Mouse (Mus musculus) urinary bladder, adult 18-20 months (tissue): ENCODE data around the gene Slc6a6.
A peak's percentile ranks its signal among the peaks of the same experiment; 100 is the strongest.

Source experiments
- DNase-seq, 2 experiments: peaks; one replicate each; pipeline ENCODE4 v3.0.0; 2022; ENCODE audit warnings: low spot score in 2 of 2, mixed read lengths in 2 of 2

Gene Slc6a6

DNA sequence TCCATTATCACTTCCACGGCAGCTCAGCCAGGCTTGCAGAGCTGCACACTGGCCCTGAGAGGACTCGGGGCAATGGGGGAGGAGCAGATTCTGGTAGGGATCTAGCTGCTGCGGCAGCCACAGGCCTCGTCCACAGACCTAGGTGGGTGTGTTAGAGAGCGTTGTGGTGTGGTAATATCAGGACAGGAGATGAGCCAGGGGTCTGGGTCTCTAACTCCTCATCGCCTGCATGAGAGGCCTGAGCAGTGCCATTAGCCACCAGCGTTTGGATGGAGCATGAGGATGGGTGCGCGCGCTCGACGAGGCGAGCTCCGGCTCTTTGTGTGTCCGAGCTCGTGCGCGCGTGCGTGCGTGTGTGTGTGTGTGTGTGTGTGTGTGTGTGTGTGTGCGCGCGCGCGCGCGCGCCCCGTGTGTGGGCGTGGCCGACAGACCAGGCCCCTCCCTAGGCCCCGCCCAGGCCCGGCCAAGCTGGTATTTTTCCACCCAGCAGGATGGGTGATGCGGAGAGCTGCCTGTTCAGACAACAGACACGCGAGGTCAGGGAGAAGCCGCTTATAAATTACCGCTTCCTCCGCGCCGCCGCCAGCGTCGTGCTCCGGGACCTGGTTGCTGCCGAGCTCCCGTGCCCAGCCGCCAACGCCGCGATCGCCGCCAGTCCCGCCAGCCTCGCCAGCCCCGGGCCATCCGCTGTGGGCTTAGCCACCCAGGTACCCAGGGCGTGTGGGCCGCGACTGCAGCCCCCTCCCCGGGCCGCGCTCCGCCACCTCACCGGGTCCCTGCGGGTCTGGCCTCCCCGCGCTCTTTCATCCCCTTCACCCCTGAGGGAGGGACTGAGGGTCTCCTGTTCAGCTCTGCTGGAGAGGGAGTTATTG is at the start of gene Slc6a6:
Slc6a6 (plus strand) TSS at position 452 of the 872 bp plus-strand sequence.
- DNase-seq, result peak; percentile 90 to 91

DNA sequence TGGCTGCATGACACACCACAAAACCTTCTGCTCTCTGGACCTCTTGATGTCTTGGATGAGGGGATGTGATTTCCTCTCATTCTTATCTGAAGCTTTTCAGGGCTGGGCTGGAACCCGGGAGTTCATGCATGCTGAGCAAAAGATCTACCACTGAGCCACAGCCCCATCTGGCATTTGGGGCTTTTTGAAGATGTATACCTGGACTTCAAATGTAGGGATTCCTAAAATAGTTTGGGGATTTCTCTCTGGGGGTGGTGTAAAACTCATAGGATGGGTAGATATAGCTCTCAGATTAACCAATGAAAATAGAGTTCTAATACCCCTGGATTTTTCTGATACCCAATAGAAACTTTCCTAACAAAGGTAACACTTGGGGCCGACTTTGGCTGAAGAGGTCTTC is 49.4 kb upstream of the Slc6a6 start:
- DNase-seq, result no peak

DNA sequence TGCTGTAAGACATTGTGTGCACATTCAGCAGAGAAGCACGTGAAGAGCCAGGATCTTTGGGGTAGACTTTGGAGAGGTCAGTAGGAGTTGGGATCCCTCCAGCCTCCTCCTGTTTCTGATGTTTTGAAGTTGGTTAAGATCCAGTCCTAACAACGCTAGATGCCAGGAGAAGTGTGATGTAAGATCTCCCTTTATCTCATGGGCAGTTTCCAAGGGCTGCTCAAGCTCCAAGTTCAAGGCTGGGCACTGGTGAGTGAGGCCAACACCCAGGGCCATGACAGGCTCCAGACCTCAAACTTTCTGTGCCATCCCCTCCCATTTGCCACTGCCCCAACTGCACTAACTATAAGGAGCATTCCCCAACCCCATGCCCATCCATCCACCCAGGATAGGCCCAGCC is 49.0 kb upstream of the Slc6a6 start:
- DNase-seq, result no peak

GRCm38 (mm10) chr6:91638204-91638995 is 45.5 kb upstream of the Slc6a6 start:
- no peak for DNase-seq

- peak; percentile 28 to 65 for DNase-seq
Measured at GRCm38 (mm10) chr6:91643011-91643410, 40.8 kb upstream of the Slc6a6 start.

DNA sequence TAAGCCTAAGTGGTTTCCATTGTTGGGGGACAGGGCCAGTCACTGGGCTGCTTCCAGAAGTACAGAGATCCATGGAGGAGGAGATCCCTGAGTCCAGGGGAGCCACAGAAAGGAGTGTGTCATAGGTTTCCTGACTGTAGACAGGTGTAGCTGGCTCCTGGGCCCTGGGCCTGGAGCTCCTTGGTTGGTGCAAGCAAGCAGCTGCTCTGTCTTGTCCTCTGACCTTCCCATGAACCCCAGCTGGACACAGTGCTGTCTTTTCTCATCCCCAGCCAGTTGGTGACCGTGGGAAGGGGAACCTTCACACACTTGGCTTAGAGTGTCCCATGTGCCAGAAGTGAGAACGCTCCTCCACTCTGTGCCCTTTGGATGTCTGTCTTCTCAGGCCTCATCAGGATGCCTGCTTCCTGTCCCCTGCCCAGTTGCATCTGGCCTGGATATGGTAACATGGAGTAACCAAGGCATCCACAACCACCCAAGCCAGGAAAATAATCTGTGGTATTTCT is 40.4 kb upstream of the Slc6a6 start:
- peak; percentile 25 to 32 for DNase-seq

DNA sequence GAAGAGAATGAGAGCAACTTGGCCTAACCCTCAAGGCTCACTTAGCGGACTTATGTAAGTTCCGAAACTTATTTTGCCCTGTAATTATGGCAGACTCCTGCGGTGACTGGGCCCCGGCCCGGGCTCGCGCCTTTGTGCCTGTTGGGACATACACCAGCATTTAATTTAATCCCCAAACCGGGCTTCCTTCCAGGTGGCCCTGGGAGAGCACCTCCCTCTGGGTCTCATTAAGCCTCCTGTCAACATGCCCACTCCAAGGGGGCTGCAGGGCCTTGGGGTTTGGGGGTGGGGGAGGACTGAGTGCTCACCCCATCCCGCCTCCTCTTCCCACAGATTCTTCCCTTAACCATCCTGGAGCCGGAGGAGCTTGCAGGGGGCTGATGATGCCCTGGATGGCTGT is 37.8 kb upstream of the Slc6a6 start:
- DNase-seq, result no peak

GRCm38 (mm10) chr6:91646822-91647221 is 37.0 kb upstream of the Slc6a6 start:
- DNase-seq, result no peak

GRCm38 (mm10) chr6:91647385-91647791 is 36.5 kb upstream of the Slc6a6 start:
- no peak for DNase-seq

DNA sequence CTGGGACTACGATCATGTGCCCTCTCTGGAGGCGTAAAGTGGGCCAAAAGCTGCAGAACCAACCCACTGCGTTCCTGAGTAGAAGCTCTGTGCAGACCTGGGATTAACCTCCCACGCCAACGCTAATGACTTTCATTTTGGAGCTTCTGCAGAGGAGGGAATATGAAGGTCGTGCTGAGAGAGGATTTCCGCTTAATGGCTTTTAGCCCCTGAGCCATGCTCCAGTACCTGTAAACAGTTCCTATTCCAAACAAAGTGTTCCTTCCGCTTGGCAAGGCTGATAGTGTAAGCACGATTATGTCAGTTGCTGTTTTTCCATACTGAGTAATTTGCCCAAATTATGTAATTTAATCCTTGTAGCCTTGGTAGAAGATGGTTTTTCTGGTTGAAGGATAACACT is 33.6 kb upstream of the Slc6a6 start:
- DNase-seq, result no peak

- peak; percentile 18 to 49 for DNase-seq
Measured at GRCm38 (mm10) chr6:91652296-91652695, 31.6 kb upstream of the Slc6a6 start.

GRCm38 (mm10) chr6:91655244-91655643 is 28.6 kb upstream of the Slc6a6 start:
- no peak for DNase-seq

- peak; percentile 42 to 58 for DNase-seq
Measured at GRCm38 (mm10) chr6:91655874-91656433, 27.9 kb upstream of the Slc6a6 start.

DNA sequence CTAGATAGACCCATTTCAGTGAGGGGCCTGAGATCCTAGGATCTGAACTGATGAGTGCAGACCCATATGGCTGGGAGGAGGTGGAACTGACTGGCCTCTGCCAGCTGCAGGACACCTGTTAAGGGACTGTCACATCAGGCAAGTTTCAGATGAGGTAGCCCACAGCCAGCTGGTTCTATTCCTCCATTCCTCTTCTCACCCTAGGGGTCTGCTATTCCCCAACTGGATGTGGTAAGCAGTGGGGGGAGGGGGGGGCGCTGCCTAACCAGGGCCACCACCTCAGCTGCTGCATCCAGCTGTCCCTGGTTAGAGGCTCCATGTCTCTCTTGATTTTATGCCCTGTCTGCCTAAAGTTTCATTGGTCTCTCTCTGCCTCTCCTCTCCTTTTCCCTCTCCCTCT is 25.6 kb upstream of the Slc6a6 start:
- no peak for DNase-seq

- DNase-seq, result peak in 1 of 2 experiments; percentile 38
Measured at GRCm38 (mm10) chr6:91659841-91660509, 23.9 kb upstream of the Slc6a6 start.

DNA sequence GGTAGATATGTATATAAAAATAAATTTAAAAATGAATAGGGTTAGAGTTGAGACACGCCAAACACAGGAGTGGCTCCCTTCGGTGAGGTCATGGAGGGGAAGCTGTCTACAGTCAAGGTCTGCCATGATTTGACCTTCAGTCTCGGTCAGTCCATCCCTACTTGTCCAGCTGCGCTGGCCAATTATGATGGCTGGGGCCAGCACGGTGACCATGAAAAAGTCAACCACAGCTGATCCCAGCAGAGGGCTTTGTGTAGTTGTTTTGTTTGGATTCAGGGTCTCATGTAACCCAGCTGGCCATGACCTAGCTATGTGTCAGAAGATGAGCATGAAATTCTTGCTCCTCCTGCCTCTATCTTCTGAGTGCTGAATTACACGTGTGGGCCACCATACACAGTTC is 21.6 kb upstream of the Slc6a6 start:
- no peak for DNase-seq

DNA sequence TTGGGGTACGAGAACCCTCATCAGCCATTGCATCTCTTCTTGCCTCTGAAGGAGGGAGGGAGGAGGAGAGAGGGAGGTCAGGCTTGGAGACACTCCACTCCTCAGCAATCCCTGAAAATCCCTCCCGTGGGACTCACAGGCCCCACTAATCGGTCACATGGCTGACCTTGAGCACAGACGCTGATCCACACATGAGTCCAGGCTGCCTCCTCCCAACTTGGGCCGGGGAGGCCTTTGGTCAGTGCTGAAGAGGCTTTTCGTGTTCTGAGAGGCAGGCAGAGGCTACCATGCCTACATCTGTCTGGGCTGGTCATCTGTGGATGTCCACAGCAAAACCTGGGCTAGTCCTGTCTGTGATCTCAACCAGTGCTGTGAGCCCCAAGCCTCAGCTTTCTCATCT is 20.2 kb upstream of the Slc6a6 start:
- DNase-seq, result no peak

GRCm38 (mm10) chr6:91665267-91665666 is 18.6 kb upstream of the Slc6a6 start:
- DNase-seq, result no peak

GRCm38 (mm10) chr6:91665990-91666700 is 17.7 kb upstream of the Slc6a6 start:
- DNase-seq, result no peak

- no peak for DNase-seq
Measured at GRCm38 (mm10) chr6:91667141-91667540, 16.7 kb upstream of the Slc6a6 start.

DNA sequence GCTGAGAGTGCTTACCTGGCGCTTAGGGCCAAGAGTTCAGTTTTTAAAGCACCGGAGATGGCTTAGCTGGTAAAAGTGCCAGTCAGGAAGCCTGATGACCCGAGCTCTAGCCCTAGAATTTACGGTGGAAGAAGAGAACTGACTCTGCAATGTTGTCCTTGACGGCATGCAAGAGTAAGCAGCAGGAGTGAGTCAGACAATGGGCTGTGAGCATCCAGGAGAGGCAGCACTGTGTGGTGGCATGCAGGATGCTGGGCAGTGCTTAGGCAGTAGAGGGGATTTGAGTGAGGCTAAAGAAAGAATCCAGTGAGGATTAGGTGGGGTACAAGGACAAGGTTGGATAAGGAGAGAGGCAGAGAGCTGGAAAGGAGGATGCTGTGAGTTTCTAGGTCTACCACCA is 15.6 kb upstream of the Slc6a6 start:
- DNase-seq, result no peak
